Mouse (Mus musculus) stomach, embryonic 16.5 days (tissue): Measurements from ENCODE around the gene Hebp2. TPM values are rescaled to one million over a fixed set of nuclear protein-coding genes. Genes with fewer than 3 reads are reported as not detected.

ENCODE experiments used
- ATAC-seq: fragments of 200-750 bp; cut with Nextera tagmentation; 2 replicates; pipeline ENCODE4 v1.8.0; 2017; ENCODE audit warnings: moderate number of reproducible peaks, moderate TSS enrichment; ENCODE audit not compliant: insufficient read depth, low FRiP score
- H3K27ac ChIP-seq: fragments of 300-500 bp; sonication (generic); 2 replicates; pipeline ENCODE4 v1.5.1; 2014; ENCODE audit warnings: low read length
- H3K27me3 ChIP-seq: fragments of 300-500 bp; sonication (generic); 2 replicates; pipeline ENCODE4 v1.6.1; 2014; ENCODE audit warnings: low read length, control low read depth, mixed read lengths; ENCODE audit not compliant: control insufficient read depth, insufficient read depth
- H3K36me3 ChIP-seq: fragments of 300-500 bp; sonication (generic); 2 replicates; pipeline ENCODE4 v1.6.1; 2014; ENCODE audit warnings: low read length; ENCODE audit not compliant: control insufficient read depth, insufficient read depth
- H3K4me1 ChIP-seq: fragments of 300-500 bp; sonication (generic); 2 replicates; pipeline ENCODE4 v1.6.1; 2014; ENCODE audit warnings: low read length, control low read depth, mixed read lengths; ENCODE audit not compliant: control insufficient read depth, insufficient read depth
- H3K4me2 ChIP-seq: fragments of 300-500 bp; sonication (generic); 2 replicates; pipeline ENCODE4 v1.6.1; 2014; ENCODE audit warnings: low read depth, low read length, mixed read lengths
- H3K4me3 ChIP-seq: fragments of 300-500 bp; sonication (generic); replicated peaks from 2 replicates; pipeline ENCODE4 v1.5.1; 2014; ENCODE audit warnings: mild to moderate bottlenecking, low read length
- H3K9ac ChIP-seq: fragments of 300-500 bp; sonication (generic); 2 replicates; pipeline ENCODE4 v1.6.1; 2014; ENCODE audit warnings: low read length
- H3K9me3 ChIP-seq: fragments of 300-500 bp; sonication (generic); replicated peaks from 2 replicates; pipeline ENCODE4 v1.6.1; 2016; ENCODE audit warnings: low read length, control low read depth; ENCODE audit not compliant: control insufficient read depth
- WGBS: fragments of 180-500 bp; shearing (Covaris S2); extraction: QIAGEN DNeasy Blood & Tissue Kit; methylation state at CpG from one replicate; pipeline ENCODE4 v1.1.7; 2014; 5-methylcytosine and 5-hydroxymethylcytosine counted together
- polyA plus RNA-seq: library from polyadenylated mRNA; unstranded; fragments of >200 nt; fragmentation: Nextera tagmentation; extraction: Ambion mirVana; gene quantifications from 2 replicates; pipeline ENCODE4 v1.2.1, GENCODE M21; 2015

Gene Hebp2
- polyA plus RNA-seq, 1 experiment from 2014 or later = 56.3 TPM

- WGBS = 5% methylated on average over 13 of the region's 13 CpGs
- H3K4me3 ChIP-seq = peak overlapping the region; percentile 67
- no peaks in the 10 kb centered on the region for H3K36me3 ChIP-seq
- H3K27ac ChIP-seq = peak overlapping the region; percentile 89
- H3K27me3 ChIP-seq = no peaks in the 10 kb centered on the region
- 0 out of 2 replicates have a peak, but pooled peaks cover 3% of the 10 kb centered on the region for H3K4me1 ChIP-seq
- ATAC-seq = no peak
- H3K9ac ChIP-seq = peak overlapping the region; percentile 84
- peak overlapping the region; percentile 89 for H3K4me2 ChIP-seq
- no peaks in the 10 kb centered on the region for H3K9me3 ChIP-seq
Observed at GRCm38 (mm10) chr10:18545309-18545708, 567 bp downstream of the Hebp2 start.

- ATAC-seq = no peak
- no peak overlapping the region for H3K4me3 ChIP-seq
Observed at GRCm38 (mm10) chr10:18536889-18537288, 9.0 kb downstream of the Hebp2 start.

GRCm38 (mm10) chr10:18532293-18532692 is 13.6 kb downstream of the Hebp2 start:
- Histone ChIP-seq H3K36me3 (peaks cover 5% of the 10 kb centered on the region; the same call in 1 of the 2 replicates), H3K27me3 (no peaks in the 10 kb centered on the region), H3K27ac (no peak overlapping the region), H3K9ac (no peak overlapping the region), H3K9me3 (no peaks in the 10 kb centered on the region), H3K4me2 (no peak overlapping the region), H3K4me1 (no peaks in the 10 kb centered on the region), H3K4me3 (no peak overlapping the region)
- no peak for ATAC-seq
- 67% methylated on average over 8 of the region's 8 CpGs for WGBS

More at GRCm38 (mm10) chr10:18536889-18537288, 9.0 kb downstream of the Hebp2 start:
- no peaks in the 10 kb centered on the region for H3K4me1 ChIP-seq
- H3K27ac ChIP-seq = no peak overlapping the region
- no peak overlapping the region for H3K4me2 ChIP-seq
- H3K9ac ChIP-seq = no peak overlapping the region
- 83% methylated on average over 2 of the region's 2 CpGs for WGBS
- H3K9me3 ChIP-seq = no peaks in the 10 kb centered on the region
- H3K27me3 ChIP-seq = no peaks in the 10 kb centered on the region
- H3K36me3 ChIP-seq = no peaks in the 10 kb centered on the region

GRCm38 (mm10) chr10:18530161-18530560 is 15.7 kb downstream of the Hebp2 start:
- Histone ChIP-seq H3K4me1 (peaks cover 4% of the 10 kb centered on the region; the same call in 1 of the 2 replicates), H3K9me3 (no peaks in the 10 kb centered on the region), H3K27me3 (no peaks in the 10 kb centered on the region), H3K4me2 (no peak overlapping the region), H3K4me3 (no peak overlapping the region), H3K36me3 (peaks cover 5% of the 10 kb centered on the region; the same call in 1 of the 2 replicates), H3K9ac (no peak overlapping the region), H3K27ac (no peak overlapping the region)
- ATAC-seq = no peak
- WGBS = 96% methylated on average over 4 of the region's 4 CpGs

- peaks cover 4% of the 10 kb centered on the region; the same call in 1 of the 2 replicates for H3K4me1 ChIP-seq
- peaks cover 5% of the 10 kb centered on the region; the same call in 1 of the 2 replicates for H3K36me3 ChIP-seq
- H3K27ac ChIP-seq = no peak overlapping the region
- no peaks in the 10 kb centered on the region for H3K9me3 ChIP-seq
- no peak overlapping the region for H3K4me2 ChIP-seq
- H3K4me3 ChIP-seq = no peak overlapping the region
- no peaks in the 10 kb centered on the region for H3K27me3 ChIP-seq
- H3K9ac ChIP-seq = no peak overlapping the region
- 83% methylated on average over 4 of the region's 4 CpGs for WGBS
- ATAC-seq = no peak
Observed at GRCm38 (mm10) chr10:18529177-18529576, 16.7 kb downstream of the Hebp2 start.

GRCm38 (mm10) chr10:18528475-18528874 is 17.4 kb downstream of the Hebp2 start:
- no peak for ATAC-seq

GRCm38 (mm10) chr10:18527766-18528165 is 18.1 kb downstream of the Hebp2 start:
- Histone ChIP-seq H3K9ac (no peak overlapping the region), H3K27me3 (no peaks in the 10 kb centered on the region), H3K36me3 (peaks cover 5% of the 10 kb centered on the region; the same call in 1 of the 2 replicates), H3K4me2 (no peak overlapping the region), H3K4me3 (no peak overlapping the region), H3K9me3 (no peaks in the 10 kb centered on the region), H3K27ac (no peak overlapping the region), H3K4me1 (peaks cover 4% of the 10 kb centered on the region; the same call in 1 of the 2 replicates)
- no peak for ATAC-seq
- WGBS = 63% methylated on average over 7 of the region's 7 CpGs

More at GRCm38 (mm10) chr10:18528475-18528874, 17.4 kb downstream of the Hebp2 start:
- H3K36me3 ChIP-seq = peaks cover 5% of the 10 kb centered on the region; the same call in 1 of the 2 replicates
- no peaks in the 10 kb centered on the region for H3K9me3 ChIP-seq
- H3K27ac ChIP-seq = no peak overlapping the region
- H3K4me2 ChIP-seq = no peak overlapping the region
- peaks cover 4% of the 10 kb centered on the region; the same call in 1 of the 2 replicates for H3K4me1 ChIP-seq
- 52% methylated on average over 5 of the region's 5 CpGs for WGBS
- H3K9ac ChIP-seq = no peak overlapping the region
- H3K27me3 ChIP-seq = no peaks in the 10 kb centered on the region
- H3K4me3 ChIP-seq = no peak overlapping the region

GRCm38 (mm10) chr10:18526851-18527675 is 18.8 kb downstream of the Hebp2 start:
- ATAC-seq = no peak
- Histone ChIP-seq H3K27me3 (no peaks in the 10 kb centered on the region), H3K4me2 (no peak overlapping the region), H3K9ac (no peak overlapping the region), H3K27ac (no peak overlapping the region), H3K36me3 (peaks cover 5% of the 10 kb centered on the region; the same call in 1 of the 2 replicates), H3K9me3 (no peaks in the 10 kb centered on the region), H3K4me3 (no peak overlapping the region), H3K4me1 (peaks cover 4% of the 10 kb centered on the region; the same call in 1 of the 2 replicates)
- 62% methylated on average over 20 of the region's 20 CpGs for WGBS

- Histone ChIP-seq H3K27ac (no peak overlapping the region), H3K9ac (no peak overlapping the region)
- 72% methylated on average over 22 of the region's 22 CpGs for WGBS
Observed at GRCm38 (mm10) chr10:18526184-18526850, 19.6 kb downstream of the Hebp2 start.

More at GRCm38 (mm10) chr10:18526184-18526850, 19.6 kb downstream of the Hebp2 start:
- Histone ChIP-seq H3K4me3 (no peak overlapping the region), H3K36me3 (no peaks in the 10 kb centered on the region), H3K4me1 (peaks cover 4% of the 10 kb centered on the region; the same call in 1 of the 2 replicates), H3K27me3 (no peaks in the 10 kb centered on the region), H3K4me2 (no peak overlapping the region), H3K9me3 (no peaks in the 10 kb centered on the region)
- ATAC-seq = no peak
